Comparison of ENCODE assay signal across 19 mouse cellular contexts in the genomic region with DNA sequence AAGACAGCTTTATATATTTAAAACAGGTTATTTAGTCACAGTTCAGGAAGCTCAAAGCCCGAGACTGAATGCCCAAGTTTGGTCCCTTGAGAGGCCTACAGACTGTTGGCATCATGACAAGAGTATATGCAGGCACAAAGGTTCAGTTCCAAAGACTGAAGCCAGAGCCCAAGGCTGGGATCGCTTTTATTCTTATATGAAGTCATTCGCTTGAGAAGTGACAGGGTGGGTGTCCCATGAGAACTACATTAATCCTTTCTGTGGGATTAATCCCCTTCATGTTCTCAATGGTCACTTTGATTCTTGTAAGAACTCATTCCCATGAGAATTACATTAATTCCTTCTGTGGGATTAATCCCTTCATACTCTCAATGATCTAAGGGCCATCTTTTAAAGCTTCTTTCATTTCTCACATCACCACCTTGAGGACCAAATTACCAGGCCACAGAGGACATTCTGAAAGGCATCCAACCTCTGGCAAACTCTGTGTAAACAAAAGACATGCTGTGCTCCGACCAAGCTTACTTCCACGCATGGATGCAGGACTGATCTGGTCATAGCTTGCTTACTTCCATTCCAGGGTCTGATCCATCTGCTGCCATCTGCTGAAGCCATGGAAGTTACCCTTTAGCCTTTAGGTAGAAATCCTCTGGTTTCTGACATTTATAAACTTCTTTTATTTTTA. TPM values are rescaled to one million over a fixed set of nuclear protein-coding genes. Genes with fewer than 3 reads are reported as not detected.
A peak's percentile ranks its signal among the peaks of the same experiment; 100 is the strongest.
DNase-seq lines count a peak whose midpoint lies in the region; ATAC-seq and TF ChIP-seq lines count a peak whose summit lies in the region.
"Had no signal": no experiment of that assay in that cellular context is flagged by ENCODE, and none has a peak within 500 bp of the region (broad histone marks: within the 10 kb centered on the region; RNA-seq: fewer than 3 reads in every experiment).

No protein-coding gene starts in this region.

- H3K27ac ChIP-seq in forebrain, embryonic 13.5 days = no peak overlapping the region
- no peak overlapping the region for H3K27ac ChIP-seq in forebrain, embryonic 10.5 days
- H3K27ac ChIP-seq in hindbrain, embryonic 16.5 days (ENCODE audit: low read depth, low read length) = no peak overlapping the region
- H3K27ac ChIP-seq in hindbrain, embryonic 12.5 days = no peak overlapping the region
- no peak overlapping the region for H3K27ac ChIP-seq in midbrain, embryonic 12.5 days (replicated peaks)
- H3K27ac ChIP-seq in midbrain, postnatal 0 days (ENCODE audit: low read depth, low read length) = no peak overlapping the region
- H3K27ac ChIP-seq: limb, embryonic 13.5 days; liver, embryonic 13.5 days; stomach, embryonic 15.5 days had no signal

- ATAC-seq in forebrain, embryonic 13.5 days = 0 out of 2 replicates have a peak, but pooled peaks have one; percentile 33
- ATAC-seq in hindbrain, embryonic 16.5 days = peak; percentile 54; the same call in 1 of the 2 replicates
- ATAC-seq in hindbrain, embryonic 12.5 days (ENCODE audit: low FRiP score) = no peak
- ATAC-seq in midbrain, embryonic 12.5 days (ENCODE audit: low FRiP score, low read depth) = peak; percentile 89
- peak; percentile 66; the same call in 1 of the 2 replicates for ATAC-seq in midbrain, postnatal 0 days (ENCODE audit: low FRiP score)
- ATAC-seq: intestine, postnatal 0 days had no signal

- H3K9me3 ChIP-seq in forebrain, embryonic 13.5 days (replicated peaks) = no peaks in the 10 kb centered on the region
- H3K9me3 ChIP-seq in forebrain, embryonic 10.5 days = 0 out of 2 replicates have a peak, but pooled peaks cover 3% of the 10 kb centered on the region
- no peaks in the 10 kb centered on the region for H3K9me3 ChIP-seq in hindbrain, embryonic 16.5 days (ENCODE audit: control insufficient read depth, low read length)
- no peaks in the 10 kb centered on the region for H3K9me3 ChIP-seq in hindbrain, embryonic 12.5 days (replicated peaks)
- H3K9me3 ChIP-seq in midbrain, embryonic 12.5 days = no peaks in the 10 kb centered on the region
- H3K9me3 ChIP-seq in midbrain, postnatal 0 days (ENCODE audit: low read length) = no peaks in the 10 kb centered on the region
- H3K9me3 ChIP-seq: limb, embryonic 13.5 days; liver, embryonic 13.5 days; stomach, embryonic 15.5 days had no signal

- H3K36me3 ChIP-seq in forebrain, embryonic 13.5 days (ENCODE audit: poor library complexity, severe bottlenecking) = no peaks in the 10 kb centered on the region
- H3K36me3 ChIP-seq in forebrain, embryonic 10.5 days (replicated peaks) = no peaks in the 10 kb centered on the region
- no peaks in the 10 kb centered on the region for H3K36me3 ChIP-seq in hindbrain, embryonic 16.5 days (ENCODE audit: control insufficient read depth, insufficient read depth, low read length)
- H3K36me3 ChIP-seq in hindbrain, embryonic 12.5 days = no peaks in the 10 kb centered on the region
- H3K36me3 ChIP-seq in midbrain, embryonic 12.5 days = no peaks in the 10 kb centered on the region
- no peaks in the 10 kb centered on the region for H3K36me3 ChIP-seq in midbrain, postnatal 0 days (ENCODE audit: insufficient read depth, low read length)
- H3K36me3 ChIP-seq: limb, embryonic 13.5 days; liver, embryonic 13.5 days; stomach, embryonic 15.5 days had no signal

- TF ChIP-seq CTCF in midbrain, postnatal 0 days (IDR thresholded peaks at IDR 0.05) = no peak

- H3K4me1 ChIP-seq in forebrain, embryonic 13.5 days = peaks cover 5% of the 10 kb centered on the region; the same call in 1 of the 2 replicates
- H3K4me1 ChIP-seq in forebrain, embryonic 10.5 days = 0 out of 2 replicates have a peak, but pooled peaks cover 2% of the 10 kb centered on the region
- H3K4me1 ChIP-seq in hindbrain, embryonic 16.5 days (ENCODE audit: control insufficient read depth, insufficient read depth, low read depth, low read length) = no peaks in the 10 kb centered on the region
- H3K4me1 ChIP-seq in hindbrain, embryonic 12.5 days = no peaks in the 10 kb centered on the region
- H3K4me1 ChIP-seq in midbrain, embryonic 12.5 days = no peaks in the 10 kb centered on the region
- no peaks in the 10 kb centered on the region for H3K4me1 ChIP-seq in midbrain, postnatal 0 days (ENCODE audit: insufficient read depth, low read length)
- H3K4me1 ChIP-seq: limb, embryonic 13.5 days; liver, embryonic 13.5 days; stomach, embryonic 15.5 days had no signal

- H3K9ac ChIP-seq in forebrain, embryonic 13.5 days = no peak overlapping the region
- no peak overlapping the region for H3K9ac ChIP-seq in hindbrain, embryonic 16.5 days (ENCODE audit: low read depth, low read length)
- H3K9ac ChIP-seq in hindbrain, embryonic 12.5 days = no peak overlapping the region
- no peak overlapping the region for H3K9ac ChIP-seq in midbrain, embryonic 12.5 days (replicated peaks)
- no peak overlapping the region for H3K9ac ChIP-seq in midbrain, postnatal 0 days (replicated peaks; ENCODE audit: low read length, poor library complexity, severe bottlenecking)
- H3K9ac ChIP-seq: limb, embryonic 13.5 days; liver, embryonic 13.5 days; lung, embryonic 14.5 days; stomach, embryonic 15.5 days had no signal

- H3K27me3 ChIP-seq in forebrain, embryonic 13.5 days = no peaks in the 10 kb centered on the region
- H3K27me3 ChIP-seq in forebrain, embryonic 10.5 days (ENCODE audit: poor library complexity, severe bottlenecking) = no peaks in the 10 kb centered on the region
- no peaks in the 10 kb centered on the region for H3K27me3 ChIP-seq in hindbrain, embryonic 16.5 days (replicated peaks; ENCODE audit: control insufficient read depth, insufficient read depth, low read length)
- no peaks in the 10 kb centered on the region for H3K27me3 ChIP-seq in hindbrain, embryonic 12.5 days
- H3K27me3 ChIP-seq in midbrain, embryonic 12.5 days = peaks cover 50% of the 10 kb centered on the region
- H3K27me3 ChIP-seq in midbrain, postnatal 0 days (ENCODE audit: insufficient read depth, low read length) = 0 out of 2 replicates have a peak, but pooled peaks cover 3% of the 10 kb centered on the region
- H3K27me3 ChIP-seq: limb, embryonic 13.5 days; liver, embryonic 13.5 days; stomach, embryonic 15.5 days had no signal

- no peak overlapping the region for H3K4me2 ChIP-seq in forebrain, embryonic 13.5 days
- no peak overlapping the region for H3K4me2 ChIP-seq in hindbrain, embryonic 16.5 days (ENCODE audit: low read length)
- no peak overlapping the region for H3K4me2 ChIP-seq in hindbrain, embryonic 12.5 days (replicated peaks)
- H3K4me2 ChIP-seq in midbrain, embryonic 12.5 days (replicated peaks) = no peak overlapping the region
- no peak overlapping the region for H3K4me2 ChIP-seq in midbrain, postnatal 0 days (ENCODE audit: low read depth, low read length, poor library complexity, severe bottlenecking)
- H3K4me2 ChIP-seq: limb, embryonic 13.5 days; liver, embryonic 13.5 days; lung, embryonic 14.5 days; stomach, embryonic 15.5 days had no signal

- H3K4me3 ChIP-seq in forebrain, embryonic 13.5 days = no peak overlapping the region
- no peak overlapping the region for H3K4me3 ChIP-seq in forebrain, embryonic 10.5 days
- no peak overlapping the region for H3K4me3 ChIP-seq in hindbrain, embryonic 16.5 days (ENCODE audit: low read length)
- no peak overlapping the region for H3K4me3 ChIP-seq in hindbrain, embryonic 12.5 days
- H3K4me3 ChIP-seq in midbrain, embryonic 12.5 days = no peak overlapping the region
- no peak overlapping the region for H3K4me3 ChIP-seq in midbrain, postnatal 0 days (ENCODE audit: low read depth, low read length)
- H3K4me3 ChIP-seq: limb, embryonic 13.5 days; liver, embryonic 13.5 days; stomach, embryonic 15.5 days had no signal

- DNase-seq in forebrain, embryonic 10.5 days (ENCODE audit: extremely low spot score, low spot score) = no peak
- DNase-seq in midbrain, postnatal 0 days (ENCODE audit: low spot score) = peak; percentile 68
- no peak for DNase-seq in left cerebral cortex, adult 11 months (ENCODE audit: low spot score)
- DNase-seq: adrenal gland, adult 8-10 months; cerebellum, adult 11-12 months; cerebellum, postnatal 36 days; heart, adult 18-20 months; liver, embryonic 13.5 days; lung, embryonic 14.5 days; lung, postnatal 36 days; retina, postnatal 1 day; thymus, adult 18-20 months had no signal

- 26% methylated on average over 5 of the region's 5 CpGs for WGBS in forebrain, embryonic 13.5 days
- 66% methylated on average over 5 of the region's 5 CpGs for WGBS in forebrain, embryonic 10.5 days
- 48% methylated on average over 5 of the region's 5 CpGs for WGBS in hindbrain, embryonic 16.5 days
- WGBS in hindbrain, embryonic 12.5 days = 75% methylated on average over 5 of the region's 5 CpGs
- 19% methylated on average over 5 of the region's 5 CpGs for WGBS in midbrain, embryonic 12.5 days
- 15% methylated on average over 5 of the region's 5 CpGs for WGBS in midbrain, postnatal 0 days

RNA-seq across cellular contexts. Expression of a gene that starts 59.9 kb away (rescaled TPM):
- polyA plus RNA-seq in forebrain, embryonic 13.5 days (2015; fragmentation: Nextera tagmentation; extraction: Ambion mirVana) = 183 and 193 TPM in 2 replicates
- polyA plus RNA-seq in forebrain, embryonic 10.5 days (2016; fragmentation: Nextera tagmentation; extraction: Ambion mirVana) = 153 and 157 TPM in 2 replicates
- polyA plus RNA-seq in hindbrain, embryonic 16.5 days (2015; fragmentation: Nextera tagmentation; extraction: Ambion mirVana) = 225 and 234 TPM in 2 replicates
- 171 and 183 TPM in 2 replicates for polyA plus RNA-seq in hindbrain, embryonic 12.5 days (2016; fragmentation: Nextera tagmentation; extraction: Ambion mirVana)
- polyA plus RNA-seq in midbrain, embryonic 12.5 days (2016; fragmentation: Nextera tagmentation; extraction: Ambion mirVana) = 163 and 169 TPM in 2 replicates
- total RNA-seq in midbrain, postnatal 0 days (2014; rRNA removed) = 188 and 228 TPM in 2 replicates
- 192 and 214 TPM in 2 replicates for polyA plus RNA-seq in midbrain, postnatal 0 days (2015; fragmentation: Nextera tagmentation; extraction: Ambion mirVana)
